Mouse (Mus musculus) neural tube, embryonic 13.5 days (tissue): Measurements from ENCODE around the gene Dhrs1. TPM values are rescaled to one million over a fixed set of nuclear protein-coding genes. Genes with fewer than 3 reads are reported as not detected.

Experiments
- polyA plus RNA-seq: library from polyadenylated mRNA; unstranded; fragments of >200 nt; fragmentation: Nextera tagmentation; extraction: Ambion mirVana; gene quantifications from 2 replicates; pipeline ENCODE4 v1.2.1, GENCODE M21; 2015

Dhrs1 gene
- polyA plus RNA-seq, 1 experiment from 2014 or later: 90.0 TPM

Other genes with a start within 250 kb of the Dhrs1 start
- 5.7 and 10.1 TPM in 2 replicates for gene Cpne6, start 235.2 kb downstream of the Dhrs1 start, polyA plus RNA-seq
- 0.07 TPM in 1 of 2 replicates, not detected in the other for gene Nrl, start 220.7 kb downstream of the Dhrs1 start, polyA plus RNA-seq
- gene Pck2, start 205.4 kb downstream of the Dhrs1 start, polyA plus RNA-seq: 18.7 and 20.3 TPM in 2 replicates
- gene Dcaf11, start 185.7 kb downstream of the Dhrs1 start, polyA plus RNA-seq: 109 and 126 TPM in 2 replicates
- gene A730061H03Rik, start 185.3 kb downstream of the Dhrs1 start, polyA plus RNA-seq: 0.59 TPM in 1 of 2 replicates, not detected in the other
- 1.0 and 3.2 TPM in 2 replicates for gene Fitm1, start 170.1 kb downstream of the Dhrs1 start, polyA plus RNA-seq
- gene Psme1, start 167.6 kb downstream of the Dhrs1 start, polyA plus RNA-seq: 167 and 179 TPM in 2 replicates
- gene Emc9, start 160.4 kb downstream of the Dhrs1 start, polyA plus RNA-seq: 20.4 and 24.5 TPM in 2 replicates
- 178 and 199 TPM in 2 replicates for gene Psme2, start 154.6 kb downstream of the Dhrs1 start, polyA plus RNA-seq
- gene Rnf31, start 154.0 kb downstream of the Dhrs1 start, polyA plus RNA-seq: 21.7 and 27.5 TPM in 2 replicates
- gene Irf9, start 142.1 kb downstream of the Dhrs1 start, polyA plus RNA-seq: 9.8 and 10.4 TPM in 2 replicates
- 17.4 and 17.6 TPM in 2 replicates for gene Rec8, start 127.7 kb downstream of the Dhrs1 start, polyA plus RNA-seq
- gene Ipo4, start 109.7 kb downstream of the Dhrs1 start, polyA plus RNA-seq: 81.6 and 84.5 TPM in 2 replicates
- 1.9 and 3.0 TPM in 2 replicates for gene Gm49378, start 107.8 kb downstream of the Dhrs1 start, polyA plus RNA-seq
- gene Tm9sf1, start 101.9 kb downstream of the Dhrs1 start, polyA plus RNA-seq: 60.0 and 61.2 TPM in 2 replicates
- gene Tssk4, start 95.5 kb downstream of the Dhrs1 start, polyA plus RNA-seq: 0.30 and 0.31 TPM in 2 replicates
- 68.6 and 70.4 TPM in 2 replicates for gene Mdp1, start 85.2 kb downstream of the Dhrs1 start, polyA plus RNA-seq
- gene Gmpr2, start 73.7 kb downstream of the Dhrs1 start, polyA plus RNA-seq: 51.1 and 55.0 TPM in 2 replicates
- gene Nedd8, start 73.6 kb downstream of the Dhrs1 start, polyA plus RNA-seq: 551 and 603 TPM in 2 replicates
- gene Tinf2, start 63.9 kb downstream of the Dhrs1 start, polyA plus RNA-seq: 26.3 and 26.9 TPM in 2 replicates
- gene Tgm1, start 31.8 kb downstream of the Dhrs1 start, polyA plus RNA-seq: 0.17 and 0.66 TPM in 2 replicates
- 50.6 and 53.2 TPM in 2 replicates for gene Rabggta, start 23.4 kb downstream of the Dhrs1 start, polyA plus RNA-seq
- gene Nop9, start within 50 bp of the Dhrs1 start, polyA plus RNA-seq: 29.3 and 32.7 TPM in 2 replicates
- gene Cideb, start 12.8 kb upstream of the Dhrs1 start, polyA plus RNA-seq: 0.24 TPM in 1 of 2 replicates, not detected in the other
- gene Ltb4r2, start 15.7 kb upstream of the Dhrs1 start, polyA plus RNA-seq: 0.29 and 0.33 TPM in 2 replicates
- 0.21 and 0.28 TPM in 2 replicates for gene Ltb4r1, start 20.3 kb upstream of the Dhrs1 start, polyA plus RNA-seq
- gene Adcy4, start 38.4 kb upstream of the Dhrs1 start, polyA plus RNA-seq: 4.4 and 5.7 TPM in 2 replicates
- 4.3 and 4.7 TPM in 2 replicates for gene Ripk3, start 43.2 kb upstream of the Dhrs1 start, polyA plus RNA-seq
- gene Nfatc4, start 77.5 kb upstream of the Dhrs1 start, polyA plus RNA-seq: 12.2 and 14.2 TPM in 2 replicates
- gene Nynrin, start 108.3 kb upstream of the Dhrs1 start, polyA plus RNA-seq: 11.8 and 12.7 TPM in 2 replicates
- gene Cbln3, start 138.7 kb upstream of the Dhrs1 start, polyA plus RNA-seq: 0.19 and 0.25 TPM in 2 replicates
- gene Khnyn, start 139.3 kb upstream of the Dhrs1 start, polyA plus RNA-seq: 10.5 and 11.1 TPM in 2 replicates
- gene Sdr39u1, start 154.6 kb upstream of the Dhrs1 start, polyA plus RNA-seq: 105 and 109 TPM in 2 replicates
- gene Cma1, start 199.0 kb upstream of the Dhrs1 start, polyA plus RNA-seq: 0.47 TPM in 1 of 2 replicates, not detected in the other
- gene Cma2, start 205.3 kb upstream of the Dhrs1 start, polyA plus RNA-seq: not detected in 2 replicates